Mouse (Mus musculus): ENCODE data around the gene Cdc14a.

DNA sequence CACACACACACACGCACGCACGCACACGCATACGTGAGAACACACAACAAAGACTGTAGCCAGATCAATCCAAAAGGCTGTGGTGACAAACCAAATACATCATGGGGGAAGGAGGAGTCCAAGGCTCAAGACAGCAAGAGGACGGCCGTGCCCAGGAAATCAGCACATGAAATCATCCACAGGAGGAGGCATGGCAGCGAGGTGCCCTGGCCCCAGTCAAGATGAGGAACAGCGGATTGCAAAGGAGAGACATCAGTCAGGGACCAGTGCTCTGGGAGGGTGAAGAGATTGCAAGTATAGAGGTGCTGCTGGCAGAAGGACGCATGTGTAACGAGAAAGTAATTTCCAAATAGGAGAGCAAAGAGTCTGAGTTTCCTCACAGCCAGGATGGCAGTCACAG is 22.4 kb downstream of the Cdc14a start:
- TF ChIP-seq CTCF (IDR thresholded peaks at IDR 0.05; ENCODE audit: borderline replicate concordance, control insufficient read depth, extremely low read depth, insufficient read depth, low read length, poor library complexity) (no peak), POLR2A (IDR thresholded peaks at IDR 0.05; ENCODE audit: control insufficient read depth, extremely low read depth, insufficient read depth, low read length, poor library complexity) (no peak)

Data from thymus, adult 2 months (tissue).